Mouse (Mus musculus) ES-E14 (cell line): ENCODE measurements around the gene Usp44. TPM values are rescaled to one million over a fixed set of nuclear protein-coding genes. Genes with fewer than 3 reads are reported as not detected.

Experiments
- DNase-seq: peaks from one replicate; pipeline ENCODE4 v3.0.0-alpha.2; 2013; ENCODE audit warnings: low read depth, low spot score
- H3K27ac ChIP-seq: 2 replicates; pipeline ENCODE4 v1.5.1; 2012; ENCODE audit warnings: low read depth, mild to moderate bottlenecking, low read length, moderate library complexity, mixed read lengths; ENCODE audit not compliant: poor library complexity, insufficient read depth, severe bottlenecking
- H3K36me3 ChIP-seq: 2 replicates; pipeline ENCODE4 v1.6.1; 2012; ENCODE audit warnings: mild to moderate bottlenecking, low read length, moderate library complexity, mixed read lengths; ENCODE audit not compliant: control insufficient read depth, poor library complexity, insufficient read depth, severe bottlenecking
- H3K4me1 ChIP-seq, 2 experiments: fragments of 150-350 bp in 1 of 2; sonication (generic) in 1 of 2; 2 replicates each; pipeline ENCODE4 v1.6.1; 2012; ENCODE audit warnings: low read length in 2 of 2, mild to moderate bottlenecking in 1 of 2, mixed read lengths in 1 of 2; ENCODE audit not compliant: control insufficient read depth in 2 of 2, insufficient read depth in 2 of 2, poor library complexity in 1 of 2
- H3K4me3 ChIP-seq, 2 experiments: fragments of 150-350 bp in 1 of 2; sonication (generic) in 1 of 2; 2 replicates each; pipeline ENCODE4 v1.5.1; 2012; ENCODE audit warnings: low read length in 2 of 2, low read depth in 1 of 2, mild to moderate bottlenecking in 1 of 2, mixed read lengths in 1 of 2; ENCODE audit not compliant: insufficient read depth in 1 of 2, poor library complexity in 1 of 2, severe bottlenecking in 1 of 2
- H3K9ac ChIP-seq: 2 replicates; pipeline ENCODE4 v1.6.1; 2012; ENCODE audit warnings: low read depth, mild to moderate bottlenecking, low read length, mixed read lengths; ENCODE audit not compliant: poor library complexity, insufficient read depth, severe bottlenecking
- H3K9me3 ChIP-seq: fragments of 150-350 bp; sonication (generic); 2 replicates; pipeline ENCODE4 v1.6.1; 2012; ENCODE audit warnings: low read depth, mild to moderate bottlenecking, low read length; ENCODE audit not compliant: control insufficient read depth, insufficient read depth
- CHD2 ChIP-seq: IDR thresholded peaks from 2 replicates; pipeline ENCODE4 v1.6.1; 2014; ENCODE audit warnings: mild to moderate bottlenecking, low read depth, low read length, inconsistent platforms
- HCFC1 ChIP-seq: IDR thresholded peaks from 2 replicates; pipeline ENCODE4 v1.6.1; 2012; ENCODE audit warnings: low read length, inconsistent platforms, borderline replicate concordance; ENCODE audit not compliant: insufficient read depth
- MAFK ChIP-seq: IDR thresholded peaks from 2 replicates; pipeline ENCODE4 v1.6.1; 2014; ENCODE audit warnings: mild to moderate bottlenecking, low read depth, low read length, inconsistent platforms; ENCODE audit not compliant: insufficient read depth
- ZC3H11A ChIP-seq: IDR thresholded peaks from 2 replicates; pipeline ENCODE4 v1.6.1; 2012; ENCODE audit warnings: low read depth, mild to moderate bottlenecking, inconsistent platforms, low read length, borderline replicate concordance
- ZNF384 ChIP-seq: IDR thresholded peaks from 2 replicates; pipeline ENCODE4 v1.6.1; 2012; ENCODE audit warnings: low read depth, low read length, inconsistent platforms
- in situ Hi-C, 2 experiments: fragments of 600-800 bp; cut with MboI; formaldehyde crosslinking; loops; one replicate each; pipeline ENCODE4 v1.15.1; 2025; ENCODE audit warnings: low sequenced_read_pairs in 2 of 2, inconsistent platforms in 1 of 2; ENCODE audit not compliant: unreplicated experiment in 2 of 2
- total RNA-seq: library from RNA; depleted of rRNA; stranded (reverse); fragments of 300-350 nt; gene quantifications from 2 replicates; pipeline ENCODE4 v1.2.3, GENCODE M21; 2012

Gene Usp44
- total RNA-seq, 1 experiment = 19.7 TPM

DNA sequence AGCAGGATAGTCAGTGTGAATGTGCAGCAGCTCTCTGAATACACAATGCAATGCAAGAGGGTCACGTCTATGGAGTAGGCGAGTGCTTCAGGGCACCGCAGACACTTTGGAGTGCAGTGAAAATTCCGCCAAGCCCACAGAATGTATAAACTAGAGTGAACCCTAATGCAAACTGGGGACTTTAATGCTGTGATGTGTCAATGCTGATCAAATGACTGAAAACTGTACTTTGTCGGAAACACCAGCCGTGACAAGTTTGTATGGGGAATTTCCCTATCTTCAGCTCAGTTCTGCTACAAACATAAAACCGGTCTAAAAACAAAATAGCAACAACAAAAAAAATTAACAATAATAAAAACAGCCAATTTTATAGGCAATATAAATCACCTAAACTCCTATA lies 37.0 kb downstream of the Usp44 start:
- in situ Hi-C loops = no loop called here
- Histone ChIP-seq H3K36me3 (peaks cover 27% of the 10 kb centered on the region), H3K9me3 (no peaks in the 10 kb centered on the region), H3K9ac (no peak overlapping the region), H3K4me3 (no peak overlapping the region), H3K27ac (no peak overlapping the region), H3K4me1 (no peaks in the 10 kb centered on the region)
- DNase-seq = no peak
- TF ChIP-seq HCFC1 (no peak), MAFK (no peak), CHD2 (no peak), ZC3H11A (no peak), ZNF384 (no peak)

DNA sequence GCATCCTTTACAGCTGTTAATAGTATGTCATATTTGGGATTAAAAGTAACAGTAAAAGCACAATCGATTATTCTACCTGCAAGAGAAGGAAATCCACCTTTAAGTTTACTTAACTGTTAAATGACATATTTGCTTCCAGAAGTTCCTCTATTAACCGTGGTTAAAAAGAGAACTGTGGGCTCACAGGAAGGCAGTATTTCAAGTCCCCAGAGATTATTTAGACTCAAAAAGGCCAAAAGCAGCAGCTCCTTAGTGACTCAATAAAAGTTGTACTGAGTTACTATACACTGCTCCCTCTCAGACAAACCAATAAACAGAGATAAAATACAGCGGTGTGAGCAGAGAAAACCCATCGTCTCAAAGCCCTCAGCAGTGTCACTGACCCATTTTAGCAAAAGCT lies 37.5 kb downstream of the Usp44 start:
- Histone ChIP-seq H3K36me3 (peaks cover 27% of the 10 kb centered on the region), H3K4me1 (no peaks in the 10 kb centered on the region)
- TF ChIP-seq ZC3H11A (no peak), CHD2 (no peak), HCFC1 (no peak), ZNF384 (no peak), MAFK (no peak)

GRCm38 (mm10) chr10:93876772-93877171 lies 45.4 kb downstream of the Usp44 start:
- Histone ChIP-seq H3K9ac (no peak overlapping the region), H3K4me3 (no peak overlapping the region), H3K36me3 (peaks cover 9% of the 10 kb centered on the region), H3K9me3 (no peaks in the 10 kb centered on the region), H3K4me1 (no peaks in the 10 kb centered on the region), H3K27ac (no peak overlapping the region)
- in situ Hi-C loops = no loop called here
- TF ChIP-seq ZNF384 (no peak), MAFK (no peak), ZC3H11A (no peak), CHD2 (no peak), HCFC1 (no peak)
- DNase-seq = no peak

More for the DNA sequence above, 37.5 kb downstream of the Usp44 start:
- Histone ChIP-seq H3K9me3 (no peaks in the 10 kb centered on the region), H3K9ac (no peak overlapping the region), H3K27ac (no peak overlapping the region), H3K4me3 (no peak overlapping the region)
- no peak for DNase-seq
- in situ Hi-C loops = no loop called here

DNA sequence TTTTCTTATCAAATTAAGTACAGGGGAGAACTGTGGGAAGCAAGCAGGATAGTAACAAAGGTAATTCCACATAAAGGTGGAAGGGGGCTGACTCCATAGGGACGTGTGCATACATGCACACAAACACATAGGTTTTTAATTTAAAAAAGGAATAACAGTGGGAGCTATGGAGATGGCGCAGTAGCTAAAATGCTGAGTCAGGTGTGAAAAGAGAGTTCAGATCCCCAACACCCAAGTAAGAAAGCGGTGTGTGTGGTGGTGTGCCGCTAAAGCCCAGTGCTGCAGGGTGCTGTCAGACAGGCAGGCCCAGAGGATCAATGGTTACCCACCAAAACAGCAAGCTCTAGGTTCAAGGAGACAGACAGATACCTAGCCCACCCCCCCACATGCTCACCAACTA lies 47.4 kb downstream of the Usp44 start:
- Histone ChIP-seq H3K27ac (no peak overlapping the region), H3K4me3 (no peak overlapping the region), H3K9me3 (no peaks in the 10 kb centered on the region), H3K4me1 (0 out of 4 replicates have a peak, but pooled peaks cover 0 to 4% of the 10 kb centered on the region in 2 experiments), H3K9ac (no peak overlapping the region), H3K36me3 (peaks cover 8% of the 10 kb centered on the region)
- TF ChIP-seq MAFK = peak; percentile 52; the same call in 1 of the 2 replicates
- TF ChIP-seq CHD2 = no peak
- in situ Hi-C loops = no loop called here
- DNase-seq = no peak

DNA sequence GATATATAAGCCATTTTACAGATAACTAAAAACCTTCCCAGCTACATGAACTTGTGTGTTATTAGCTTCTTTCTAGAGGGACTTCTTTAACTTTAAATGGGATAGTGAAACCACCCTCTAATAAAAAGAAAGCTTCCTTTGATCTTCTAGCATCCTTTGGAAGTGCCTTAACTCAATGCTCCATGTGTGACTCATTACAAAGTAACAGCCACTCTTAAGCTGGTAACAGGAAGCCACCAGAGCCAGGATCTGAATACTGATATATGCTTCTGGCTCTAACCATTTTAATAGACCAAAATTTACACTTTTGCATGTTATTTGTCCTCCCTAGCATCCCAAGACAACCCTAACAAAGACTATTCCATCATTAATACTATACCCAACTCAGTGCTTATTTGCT lies 50.6 kb downstream of the Usp44 start:
- Histone ChIP-seq H3K36me3 (peaks cover 13% of the 10 kb centered on the region), H3K27ac (no peak overlapping the region), H3K9me3 (no peaks in the 10 kb centered on the region), H3K9ac (no peak overlapping the region), H3K4me3 (no peak overlapping the region), H3K4me1 (0 out of 4 replicates have a peak, but pooled peaks cover 0 to 4% of the 10 kb centered on the region in 2 experiments)
- in situ Hi-C loops = no loop called here
- TF ChIP-seq CHD2 (no peak), ZNF384 (no peak), MAFK (no peak), ZC3H11A (no peak), HCFC1 (no peak)
- DNase-seq = no peak
